Mouse (Mus musculus) heart, adult 10 weeks (tissue): Measurements from ENCODE around the gene Jmjd8. TPM values are rescaled to one million over a fixed set of nuclear protein-coding genes. Genes with fewer than 3 reads are reported as not detected.

ENCODE experiments used
- polyA plus RNA-seq: library from polyadenylated mRNA; stranded (reverse); fragments of 350-450 nt; fragmentation: Illumina TruSeq; extraction: RNeasy Lipid Tissue Mini Kit (QIAGEN cat#74804); gene quantifications from one replicate; pipeline ENCODE4 v1.2.3, GENCODE M21; 2014; ENCODE audit warnings: low read depth, low replicate concordance

Jmjd8 gene
- 31.6 TPM for polyA plus RNA-seq

GRCm38 (mm10) chr17:25828712-25829557 is at the start of gene Jmjd8:
Gene Jmjd8 (plus strand): TSS chr17:25828867.

GRCm38 (mm10) chr17:25785281-25785745 is 43.4 kb upstream of the Jmjd8 start, which contains the start of gene Haghl:
Gene Haghl (minus strand): TSS chr17:25785673.

GRCm38 (mm10) chr17:25786280-25786679 is 42.4 kb upstream of the Jmjd8 start, which contains the start of gene Ccdc78:
Gene Ccdc78 (plus strand): TSS chr17:25786580.

GRCm38 (mm10) chr17:25792615-25793014 is 36.1 kb upstream of the Jmjd8 start, which contains the start of gene Fam173a:
Gene Fam173a (minus strand): TSS chr17:25792901.

GRCm38 (mm10) chr17:25795609-25796092 is 33.0 kb upstream of the Jmjd8 start, which contains the start of gene AC134908.4:
Gene AC134908.4 (minus strand): TSS chr17:25795659.

GRCm38 (mm10) chr17:25796951-25797369 is 31.7 kb upstream of the Jmjd8 start, which contains the start of gene Metrn:
Gene Metrn (minus strand): TSS chr17:25797136.

GRCm38 (mm10) chr17:25808789-25809605 is 19.7 kb upstream of the Jmjd8 start, which contains the start of gene Fbxl16:
Gene Fbxl16 (plus strand): TSS chr17:25809085.

GRCm38 (mm10) chr17:25823452-25823851 is 5.2 kb upstream of the Jmjd8 start, which contains the start of gene Wdr24:
Gene Wdr24 (plus strand): TSS chr17:25823627.

GRCm38 (mm10) chr17:25833291-25833663 is 4.6 kb downstream of the Jmjd8 start, which contains the start of gene Stub1:
Gene Stub1 (minus strand): TSS chr17:25833404.

GRCm38 (mm10) chr17:25837076-25837410 is 8.4 kb downstream of the Jmjd8 start, which contains the start of gene Rhbdl1:
Gene Rhbdl1 (minus strand): TSS chr17:25837295.

GRCm38 (mm10) chr17:25841117-25841880 is 12.6 kb downstream of the Jmjd8 start, which contains the start of gene Gm20683:
Gene Gm20683 (minus strand): TSS chr17:25841763.

GRCm38 (mm10) chr17:25844396-25844901 is 15.8 kb downstream of the Jmjd8 start, which contains the start of gene Rhot2:
Gene Rhot2 (minus strand): TSS chr17:25844851.

GRCm38 (mm10) chr17:25860832-25861703 is 32.4 kb downstream of the Jmjd8 start, which contains the start of gene Wdr90:
Gene Wdr90 (minus strand): TSS chr17:25861501.

GRCm38 (mm10) chr17:25868601-25869191 is 40.0 kb downstream of the Jmjd8 start, which contains the start of gene Mcrip2:
Gene Mcrip2 (minus strand): TSS chr17:25868764.

GRCm38 (mm10) chr17:25874721-25875170 is 46.1 kb downstream of the Jmjd8 start, which contains the start of gene Mettl26:
Gene Mettl26 (plus strand): TSS chr17:25875074.

GRCm38 (mm10) chr17:25880196-25880910 is 51.7 kb downstream of the Jmjd8 start, which contains the start of gene Wfikkn1:
Gene Wfikkn1 (minus strand): TSS chr17:25880858.

